Mouse (Mus musculus) neural tube, embryonic 11.5 days (tissue): ENCODE results near the gene Krt80. TPM values are rescaled to one million over a fixed set of nuclear protein-coding genes. Genes with fewer than 3 reads are reported as not detected.

Experiments used
- ATAC-seq: fragments of 200-750 bp; cut with Nextera tagmentation; 2 replicates; pipeline ENCODE4 v1.8.0; 2017; ENCODE audit warnings: moderate number of reproducible peaks, mild to moderate bottlenecking, moderate TSS enrichment, moderate library complexity; ENCODE audit not compliant: insufficient read depth, low FRiP score, low TSS enrichment
- DNase-seq: peaks from one replicate; pipeline ENCODE4 v3.0.0-alpha.2; 2015; ENCODE audit warnings: low spot score
- H3K27ac ChIP-seq: fragments of 300-500 bp; sonication (generic); 2 replicates; pipeline ENCODE4 v1.5.1; 2014; ENCODE audit warnings: low read depth, mild to moderate bottlenecking, low read length
- H3K27me3 ChIP-seq: fragments of 300-500 bp; sonication (generic); 2 replicates; pipeline ENCODE4 v1.6.1; 2014; ENCODE audit warnings: mild to moderate bottlenecking, low read length, mixed read lengths; ENCODE audit not compliant: control insufficient read depth, insufficient read depth
- H3K36me3 ChIP-seq: fragments of 300-500 bp; sonication (generic); 2 replicates; pipeline ENCODE4 v1.6.1; 2014; ENCODE audit warnings: mild to moderate bottlenecking, low read length, moderate library complexity, mixed read lengths; ENCODE audit not compliant: control insufficient read depth, insufficient read depth
- H3K4me1 ChIP-seq: fragments of 300-500 bp; sonication (generic); 2 replicates; pipeline ENCODE4 v1.6.1; 2014; ENCODE audit warnings: low read length, mixed read lengths; ENCODE audit not compliant: control insufficient read depth, insufficient read depth
- H3K4me2 ChIP-seq: fragments of 300-500 bp; sonication (generic); 2 replicates; pipeline ENCODE4 v1.6.1; 2014; ENCODE audit warnings: low read depth, mild to moderate bottlenecking, moderate library complexity
- H3K4me3 ChIP-seq: fragments of 300-500 bp; sonication (generic); 2 replicates; pipeline ENCODE4 v1.5.1; 2014; ENCODE audit warnings: low read depth, low read length
- H3K9ac ChIP-seq: fragments of 300-500 bp; sonication (generic); 2 replicates; pipeline ENCODE4 v1.6.1; 2014; ENCODE audit warnings: mild to moderate bottlenecking, low read length
- H3K9me3 ChIP-seq: fragments of 300-500 bp; sonication (generic); 2 replicates; pipeline ENCODE4 v1.6.1; 2016; ENCODE audit warnings: low read length; ENCODE audit not compliant: control insufficient read depth
- WGBS: fragments of 180-500 bp; shearing (Covaris S2); extraction: QIAGEN DNeasy Blood & Tissue Kit; methylation state at CpG from one replicate; pipeline ENCODE4 v1.1.7; 2014; 5-methylcytosine and 5-hydroxymethylcytosine counted together
- polyA plus RNA-seq: library from polyadenylated mRNA; unstranded; fragments of >200 nt; fragmentation: Nextera tagmentation; extraction: Ambion mirVana; gene quantifications from 2 replicates; pipeline ENCODE4 v1.2.1, GENCODE M21; 2014

Gene Krt80
- polyA plus RNA-seq, 1 experiment from 2014 or later: not detected

DNA sequence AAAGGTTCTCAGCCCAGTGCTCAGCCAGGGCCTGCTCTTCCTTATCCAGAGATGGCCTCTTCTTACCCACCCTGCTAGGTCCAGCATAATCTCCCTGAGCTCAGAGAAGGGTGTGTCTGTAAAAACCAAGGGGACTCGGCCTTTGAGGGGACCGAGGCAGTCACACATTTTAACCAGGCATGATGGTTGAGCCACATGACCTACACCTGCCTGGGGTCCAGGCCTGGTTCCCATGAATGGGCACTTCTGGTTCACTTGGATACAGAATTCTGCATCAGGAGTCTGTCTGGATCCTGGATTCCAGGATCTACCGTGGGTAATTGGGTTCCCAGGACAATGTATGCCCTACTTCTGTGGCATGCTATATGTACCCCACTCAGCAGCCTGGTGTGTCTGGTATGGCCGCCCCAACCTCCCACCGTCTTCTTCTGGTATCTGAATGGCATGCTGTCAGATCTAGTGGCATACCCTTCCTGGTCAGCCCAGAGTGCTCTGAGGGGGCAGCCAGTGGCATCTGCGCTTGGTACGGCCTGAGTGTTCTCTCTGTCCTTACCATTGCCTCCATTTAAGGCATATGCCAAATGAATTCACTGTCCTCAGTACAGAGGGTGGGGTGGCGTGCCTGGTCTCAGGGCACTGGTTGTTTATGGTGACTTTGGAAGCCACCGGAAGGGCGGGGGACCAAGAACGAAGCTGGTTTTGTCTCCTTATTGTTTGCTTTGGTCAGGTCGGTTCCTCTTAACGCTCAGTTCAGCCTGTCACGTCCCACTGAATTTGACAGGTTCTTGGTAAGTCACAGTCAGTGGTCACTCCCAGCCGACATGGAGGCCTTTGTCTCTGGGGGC lies 1.4 kb upstream of the Krt80 start:
- 78% methylated on average over 15 of the region's 15 CpGs for WGBS
- Histone ChIP-seq H3K9me3 (no peaks in the 10 kb centered on the region), H3K4me1 (no peaks in the 10 kb centered on the region), H3K27ac (no peak overlapping the region), H3K4me2 (no peak overlapping the region), H3K9ac (no peak overlapping the region), H3K4me3 (no peak overlapping the region), H3K27me3 (no peaks in the 10 kb centered on the region), H3K36me3 (no peaks in the 10 kb centered on the region)
- no peak for DNase-seq
- ATAC-seq: no peak

DNA sequence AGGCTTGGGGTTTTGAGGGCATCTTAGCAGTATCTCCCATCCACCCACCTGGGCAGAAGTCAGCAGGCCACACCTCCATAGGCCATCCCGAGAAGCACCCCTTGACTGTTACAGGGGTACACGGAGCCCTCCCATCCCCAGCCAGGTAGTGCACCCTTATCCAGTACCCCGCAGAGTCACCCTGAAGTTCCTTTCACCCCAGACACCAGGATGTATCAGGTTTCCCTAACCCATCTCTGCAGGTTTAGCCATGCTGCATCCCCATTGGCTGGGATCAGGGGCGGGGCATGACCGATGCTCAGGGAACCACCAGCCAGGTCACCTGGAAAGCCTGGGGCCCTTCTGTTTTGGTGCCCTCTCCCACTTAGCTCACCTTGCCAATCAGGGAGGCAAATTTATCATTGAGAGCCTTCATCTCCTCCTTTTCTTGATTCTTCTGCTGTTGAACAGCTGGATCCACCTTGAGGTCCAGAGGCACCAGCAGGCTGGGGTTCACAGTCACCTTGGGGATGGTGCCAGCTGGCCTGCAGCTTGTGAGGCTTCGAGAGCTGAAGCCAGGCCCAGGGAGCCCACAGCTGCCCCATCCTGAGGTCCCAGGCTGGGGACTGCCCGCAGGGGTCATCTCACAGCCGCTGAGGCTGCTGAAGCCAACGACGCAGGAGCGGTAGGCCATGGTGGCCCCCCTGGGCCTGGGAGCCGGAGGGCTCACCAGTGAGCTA lies 421 bp downstream of the Krt80 start:
- H3K9me3 ChIP-seq: no peaks in the 10 kb centered on the region
- H3K27me3 ChIP-seq: no peaks in the 10 kb centered on the region
- no peaks in the 10 kb centered on the region for H3K4me1 ChIP-seq
- WGBS: 41% methylated on average over 12 of the region's 12 CpGs
- no peak overlapping the region for H3K9ac ChIP-seq
- DNase-seq (no peak), ATAC-seq (no peak)
- H3K27ac ChIP-seq: no peak overlapping the region
- H3K4me2 ChIP-seq: no peak overlapping the region
- H3K4me3 ChIP-seq: no peak overlapping the region
- no peaks in the 10 kb centered on the region for H3K36me3 ChIP-seq

GRCm38 (mm10) chr15:101368502-101369381 lies 1.2 kb downstream of the Krt80 start:
- H3K27me3 ChIP-seq: no peaks in the 10 kb centered on the region
- ATAC-seq (no peak), DNase-seq (no peak)
- H3K4me1 ChIP-seq: no peaks in the 10 kb centered on the region
- H3K4me3 ChIP-seq: no peak overlapping the region
- H3K36me3 ChIP-seq: no peaks in the 10 kb centered on the region
- H3K4me2 ChIP-seq: no peak overlapping the region
- no peak overlapping the region for H3K9ac ChIP-seq
- H3K9me3 ChIP-seq: no peaks in the 10 kb centered on the region
- no peak overlapping the region for H3K27ac ChIP-seq
- WGBS: 69% methylated on average over 11 of the region's 11 CpGs

GRCm38 (mm10) chr15:101368015-101368414 lies 1.9 kb downstream of the Krt80 start:
- no peak overlapping the region for H3K9ac ChIP-seq
- no peaks in the 10 kb centered on the region for H3K27me3 ChIP-seq
- 84% methylated on average over 6 of the region's 6 CpGs for WGBS
- H3K9me3 ChIP-seq: no peaks in the 10 kb centered on the region
- H3K36me3 ChIP-seq: no peaks in the 10 kb centered on the region
- no peak overlapping the region for H3K27ac ChIP-seq
- no peaks in the 10 kb centered on the region for H3K4me1 ChIP-seq
- ATAC-seq (no peak), DNase-seq (no peak)
- H3K4me2 ChIP-seq: no peak overlapping the region
- no peak overlapping the region for H3K4me3 ChIP-seq

DNA sequence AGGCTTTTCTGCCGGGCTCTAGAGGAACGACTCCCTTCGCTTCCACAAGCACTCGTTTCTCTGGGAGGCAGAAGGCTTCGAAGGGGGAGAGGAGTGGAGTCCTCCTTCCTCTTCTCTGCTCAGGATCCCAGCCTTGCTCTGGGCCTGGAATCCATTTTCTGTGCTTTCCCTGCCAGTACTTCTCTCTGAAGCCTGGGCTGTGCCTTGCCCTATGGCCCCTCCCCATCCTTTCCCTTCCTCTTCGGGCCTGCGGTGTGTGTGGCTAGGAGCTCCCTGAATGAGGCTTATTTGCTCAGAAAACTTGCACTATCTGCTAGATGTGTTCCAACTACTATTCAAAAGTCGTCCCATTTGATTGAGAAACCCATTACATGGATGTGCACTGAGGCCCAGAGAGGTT lies 2.5 kb downstream of the Krt80 start:
- H3K27ac ChIP-seq: no peak overlapping the region
- H3K36me3 ChIP-seq: no peaks in the 10 kb centered on the region
- H3K4me2 ChIP-seq: no peak overlapping the region
- ATAC-seq: no peak
- H3K9ac ChIP-seq: no peak overlapping the region
- no peak for DNase-seq
- H3K4me1 ChIP-seq: no peaks in the 10 kb centered on the region
- H3K9me3 ChIP-seq: no peaks in the 10 kb centered on the region
- H3K27me3 ChIP-seq: no peaks in the 10 kb centered on the region
- WGBS: 82% methylated on average over 8 of the region's 8 CpGs
- no peak overlapping the region for H3K4me3 ChIP-seq

- H3K9me3 ChIP-seq: no peaks in the 10 kb centered on the region
- ATAC-seq (no peak), DNase-seq (no peak)
- H3K4me2 ChIP-seq: no peak overlapping the region
- no peaks in the 10 kb centered on the region for H3K4me1 ChIP-seq
- H3K4me3 ChIP-seq: no peak overlapping the region
- WGBS: 74% methylated on average over 2 of the region's 2 CpGs
- H3K27me3 ChIP-seq: no peaks in the 10 kb centered on the region
- H3K27ac ChIP-seq: no peak overlapping the region
- no peak overlapping the region for H3K9ac ChIP-seq
- no peaks in the 10 kb centered on the region for H3K36me3 ChIP-seq
Observed at GRCm38 (mm10) chr15:101366926-101367325, 3.0 kb downstream of the Krt80 start.

DNA sequence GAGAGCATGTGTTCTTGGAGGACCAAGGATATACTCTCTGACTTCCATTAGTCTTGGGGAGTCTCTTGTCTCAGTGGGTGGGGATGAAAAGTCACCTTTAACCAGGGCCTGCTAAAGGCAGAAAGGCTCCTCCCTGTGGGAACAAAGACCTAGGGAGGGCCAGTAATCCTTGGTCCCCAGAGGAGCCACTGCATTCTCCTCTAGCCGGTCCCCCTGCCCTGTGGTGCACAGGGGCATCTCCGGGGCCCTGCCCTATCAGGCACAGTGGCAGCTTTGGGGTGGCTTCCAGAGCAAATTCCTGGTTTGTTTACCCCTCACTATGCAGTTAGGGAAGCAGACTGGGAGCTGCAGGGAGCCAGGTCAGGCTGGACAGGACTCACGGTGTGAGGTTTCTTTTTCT lies 3.5 kb downstream of the Krt80 start:
- Histone ChIP-seq H3K36me3 (no peaks in the 10 kb centered on the region), H3K27ac (no peak overlapping the region), H3K9ac (no peak overlapping the region), H3K4me1 (no peaks in the 10 kb centered on the region), H3K4me3 (no peak overlapping the region), H3K27me3 (no peaks in the 10 kb centered on the region), H3K9me3 (no peaks in the 10 kb centered on the region), H3K4me2 (no peak overlapping the region)
- 47% methylated on average over 3 of the region's 3 CpGs for WGBS
- no peak for ATAC-seq
- DNase-seq: no peak

GRCm38 (mm10) chr15:101365721-101366120 lies 4.2 kb downstream of the Krt80 start:
- Histone ChIP-seq H3K4me1 (no peaks in the 10 kb centered on the region), H3K9ac (no peak overlapping the region), H3K27me3 (no peaks in the 10 kb centered on the region), H3K27ac (no peak overlapping the region), H3K36me3 (no peaks in the 10 kb centered on the region), H3K4me2 (no peak overlapping the region), H3K4me3 (no peak overlapping the region), H3K9me3 (no peaks in the 10 kb centered on the region)
- DNase-seq (no peak), ATAC-seq (no peak)
- WGBS: 78% methylated on average over 4 of the region's 4 CpGs
